Mouse (Mus musculus) embryonic facial prominence, embryonic 15.5 days (tissue): ENCODE data around the gene Rab5c. TPM values are rescaled to one million over a fixed set of nuclear protein-coding genes. Genes with fewer than 3 reads are reported as not detected.

Experiments used
- ATAC-seq: fragments of 200-750 bp; cut with Nextera tagmentation; 2 replicates; pipeline ENCODE4 v1.8.0; 2017; ENCODE audit warnings: low read depth, moderate TSS enrichment; ENCODE audit not compliant: insufficient number of reproducible peaks, low FRiP score, low TSS enrichment
- H3K27ac ChIP-seq: fragments of 300-500 bp; sonication (generic); replicated peaks from 2 replicates; pipeline ENCODE4 v1.5.1; 2015; ENCODE audit warnings: mild to moderate bottlenecking, inconsistent platforms
- H3K27me3 ChIP-seq: fragments of 300-500 bp; sonication (generic); 2 replicates; pipeline ENCODE4 v1.6.1; 2015; ENCODE audit warnings: inconsistent platforms
- H3K36me3 ChIP-seq: fragments of 300-500 bp; sonication (generic); 2 replicates; pipeline ENCODE4 v1.6.1; 2015; ENCODE audit warnings: mild to moderate bottlenecking, inconsistent platforms
- H3K4me1 ChIP-seq: fragments of 300-500 bp; sonication (generic); 2 replicates; pipeline ENCODE4 v1.6.1; 2015; ENCODE audit warnings: inconsistent platforms
- H3K4me2 ChIP-seq: fragments of 300-500 bp; sonication (generic); replicated peaks from 2 replicates; pipeline ENCODE4 v1.6.1; 2015; ENCODE audit warnings: mild to moderate bottlenecking, inconsistent platforms
- H3K4me3 ChIP-seq: fragments of 300-500 bp; sonication (generic); replicated peaks from 2 replicates; pipeline ENCODE4 v1.5.1; 2015; ENCODE audit warnings: mild to moderate bottlenecking, inconsistent platforms
- H3K9ac ChIP-seq: fragments of 300-500 bp; sonication (generic); 2 replicates; pipeline ENCODE4 v1.6.1; 2015; ENCODE audit warnings: inconsistent platforms
- H3K9me3 ChIP-seq: fragments of 300-500 bp; sonication (generic); replicated peaks from 2 replicates; pipeline ENCODE4 v1.6.1; 2016; ENCODE audit warnings: inconsistent platforms
- WGBS: fragments of 180-500 bp; shearing (Covaris S2); methylation state at CpG from one replicate; pipeline ENCODE4 v1.1.7; 2015; 5-methylcytosine and 5-hydroxymethylcytosine counted together
- polyA plus RNA-seq: library from polyadenylated mRNA; unstranded; fragments of >200 nt; fragmentation: Nextera tagmentation; extraction: Ambion mirVana; gene quantifications from 2 replicates; pipeline ENCODE4 v1.2.1, GENCODE M21; 2015

The Rab5c gene
- polyA plus RNA-seq, 1 experiment from 2014 or later = 33.2 TPM

GRCm38 (mm10) chr11:100671956-100672355 lies 66.1 kb downstream of the Rab5c start:
- H3K4me3 ChIP-seq = no peak overlapping the region
- no peaks in the 10 kb centered on the region for H3K36me3 ChIP-seq
- 50% methylated on average over 2 of the region's 2 CpGs for WGBS
- ATAC-seq = no peak
- H3K27ac ChIP-seq = no peak overlapping the region
- H3K27me3 ChIP-seq = peaks cover 8% of the 10 kb centered on the region
- peaks cover 9% of the 10 kb centered on the region for H3K4me1 ChIP-seq
- H3K4me2 ChIP-seq = no peak overlapping the region
- H3K9ac ChIP-seq = no peak overlapping the region
- no peaks in the 10 kb centered on the region for H3K9me3 ChIP-seq

GRCm38 (mm10) chr11:100671049-100671448 lies 67.0 kb downstream of the Rab5c start:
- 76% methylated on average over 1 of the region's 1 CpGs for WGBS
- Histone ChIP-seq H3K36me3 (no peaks in the 10 kb centered on the region), H3K4me1 (peaks cover 9% of the 10 kb centered on the region), H3K4me2 (no peak overlapping the region), H3K9ac (no peak overlapping the region), H3K27me3 (peaks cover 8% of the 10 kb centered on the region), H3K27ac (no peak overlapping the region), H3K4me3 (no peak overlapping the region), H3K9me3 (no peaks in the 10 kb centered on the region)
- ATAC-seq = no peak

Other genes with a start within 250 kb of the Rab5c start
- 137 and 152 TPM in 2 replicates for gene Acly, start 210.2 kb downstream of the Rab5c start, polyA plus RNA-seq
- 3.9 and 6.0 TPM in 2 replicates for gene Ttc25, start 192.6 kb downstream of the Rab5c start, polyA plus RNA-seq
- gene Cnp, start 163.3 kb downstream of the Rab5c start, polyA plus RNA-seq = 32.0 and 33.9 TPM in 2 replicates
- 74.6 and 75.5 TPM in 2 replicates for gene Nkiras2, start 119.0 kb downstream of the Rab5c start, polyA plus RNA-seq
- 242 and 256 TPM in 2 replicates for gene Dnajc7, start 118.0 kb downstream of the Rab5c start, polyA plus RNA-seq
- gene Zfp385c, start 45.8 kb downstream of the Rab5c start, polyA plus RNA-seq = 2.0 and 3.1 TPM in 2 replicates
- gene Dhx58, start 33.9 kb downstream of the Rab5c start, polyA plus RNA-seq = 3.4 and 5.9 TPM in 2 replicates
- 54.6 and 61.1 TPM in 2 replicates for gene Kat2a, start 25.8 kb downstream of the Rab5c start, polyA plus RNA-seq
- gene Hspb9, start 24.4 kb downstream of the Rab5c start, polyA plus RNA-seq = 0.55 TPM in 1 of 2 replicates, not detected in the other
- 0.64 and 1.1 TPM in 2 replicates for gene Kcnh4, start 21.7 kb upstream of the Rab5c start, polyA plus RNA-seq
- gene Hcrt, start 24.7 kb upstream of the Rab5c start, polyA plus RNA-seq = not detected in 2 replicates
- 7.2 and 9.2 TPM in 2 replicates for gene Ghdc, start 32.7 kb upstream of the Rab5c start, polyA plus RNA-seq
- 24.9 and 25.3 TPM in 2 replicates for gene Stat5b, start 112.5 kb upstream of the Rab5c start, polyA plus RNA-seq
- 9.7 and 10.4 TPM in 2 replicates for gene Stat5a, start 121.1 kb upstream of the Rab5c start, polyA plus RNA-seq
- 75.6 and 79.3 TPM in 2 replicates for gene Stat3, start 201.3 kb upstream of the Rab5c start, polyA plus RNA-seq
- gene Cavin1, start 232.7 kb upstream of the Rab5c start, polyA plus RNA-seq = 330 and 343 TPM in 2 replicates